In genomic region chr13:95306596-95306995, GRCm38 (mm10) we compare ENCODE assay signal across 20 mouse cellular contexts. TPM values are rescaled to one million over a fixed set of nuclear protein-coding genes. Genes with fewer than 3 reads are reported as not detected.
DNase-seq lines count a peak whose midpoint lies in the region; ATAC-seq lines count a peak whose summit lies in the region.
"Had no signal": no experiment of that assay in that cellular context is flagged by ENCODE, and none has a peak within 500 bp of the region (broad histone marks: within the 10 kb centered on the region; RNA-seq: fewer than 3 reads in every experiment).

No protein-coding gene starts in this region.

- H3K27me3 ChIP-seq in liver, embryonic 11.5 days (replicated peaks; ENCODE audit: control insufficient read depth, insufficient read depth, low read length), result no peaks in the 10 kb centered on the region
- no peaks in the 10 kb centered on the region for H3K27me3 ChIP-seq in liver, embryonic 12.5 days (replicated peaks)
- H3K27me3 ChIP-seq in kidney, embryonic 16.5 days (ENCODE audit: insufficient read depth, low read length), result no peaks in the 10 kb centered on the region
- H3K27me3 ChIP-seq in limb, embryonic 15.5 days, result no peaks in the 10 kb centered on the region
- H3K27me3 ChIP-seq: hindbrain, embryonic 15.5 days had no signal

- H3K27ac ChIP-seq in liver, embryonic 11.5 days (ENCODE audit: low read depth, low read length), result peak overlapping the region; percentile 38; the same call in 1 of the 2 replicates
- H3K27ac ChIP-seq in liver, embryonic 12.5 days, result no peak overlapping the region
- peak overlapping the region; percentile 82 for H3K27ac ChIP-seq in kidney, embryonic 16.5 days (ENCODE audit: low read length)
- H3K27ac ChIP-seq in limb, embryonic 15.5 days, result no peak overlapping the region
- H3K27ac ChIP-seq: hindbrain, embryonic 15.5 days; midbrain, embryonic 10.5 days had no signal

- ATAC-seq in liver, embryonic 11.5 days (replicated peaks; ENCODE audit: low FRiP score), result no peak
- ATAC-seq in liver, embryonic 12.5 days, result no peak
- peak; percentile 75 for ATAC-seq in kidney, embryonic 16.5 days (ENCODE audit: low FRiP score, low TSS enrichment)
- no peak for ATAC-seq in limb, embryonic 15.5 days (ENCODE audit: insufficient number of reproducible peaks, low FRiP score, low TSS enrichment, low read depth)
- ATAC-seq: CD4-positive, CD25-positive, alpha-beta regulatory T cell, adult 4 months; forebrain, embryonic 14.5 days had no signal

- H3K4me2 ChIP-seq in liver, embryonic 11.5 days, result peak overlapping the region; percentile 22; the same call in 1 of the 2 replicates
- no peak overlapping the region for H3K4me2 ChIP-seq in liver, embryonic 12.5 days
- H3K4me2 ChIP-seq in kidney, embryonic 16.5 days (replicated peaks; ENCODE audit: low read depth, low read length), result peak overlapping the region; percentile 23; the same call in 1 of the 2 replicates
- H3K4me2 ChIP-seq in limb, embryonic 15.5 days, result 0 out of 2 replicates have a peak overlapping the region, but pooled peaks have one; percentile 2
- H3K4me2 ChIP-seq: hindbrain, embryonic 15.5 days had no signal

- H3K36me3 ChIP-seq in liver, embryonic 11.5 days (ENCODE audit: control insufficient read depth, insufficient read depth, low read length), result no peaks in the 10 kb centered on the region
- no peaks in the 10 kb centered on the region for H3K36me3 ChIP-seq in liver, embryonic 12.5 days
- H3K36me3 ChIP-seq in kidney, embryonic 16.5 days (ENCODE audit: insufficient read depth, low read length), result no peaks in the 10 kb centered on the region
- H3K36me3 ChIP-seq in limb, embryonic 15.5 days, result no peaks in the 10 kb centered on the region
- H3K36me3 ChIP-seq: hindbrain, embryonic 15.5 days; midbrain, embryonic 10.5 days had no signal

- H3K9me3 ChIP-seq in liver, embryonic 11.5 days (ENCODE audit: control insufficient read depth, low read length), result no peaks in the 10 kb centered on the region
- H3K9me3 ChIP-seq in liver, embryonic 12.5 days (replicated peaks), result no peaks in the 10 kb centered on the region
- peaks cover 3% of the 10 kb centered on the region; the same call in 1 of the 2 replicates for H3K9me3 ChIP-seq in kidney, embryonic 16.5 days (ENCODE audit: low read length)
- no peaks in the 10 kb centered on the region for H3K9me3 ChIP-seq in limb, embryonic 15.5 days
- H3K9me3 ChIP-seq: hindbrain, embryonic 15.5 days; midbrain, embryonic 10.5 days had no signal

- H3K4me1 ChIP-seq in liver, embryonic 11.5 days (replicated peaks; ENCODE audit: control insufficient read depth, insufficient read depth, low read length), result no peaks in the 10 kb centered on the region
- H3K4me1 ChIP-seq in liver, embryonic 12.5 days, result no peaks in the 10 kb centered on the region
- peaks cover 13% of the 10 kb centered on the region for H3K4me1 ChIP-seq in kidney, embryonic 16.5 days (ENCODE audit: insufficient read depth, low read length)
- H3K4me1 ChIP-seq in limb, embryonic 15.5 days, result no peaks in the 10 kb centered on the region
- H3K4me1 ChIP-seq: hindbrain, embryonic 15.5 days; midbrain, embryonic 10.5 days had no signal

- DNase-seq in kidney, adult 18-20 months, result peak; percentile 54
- DNase-seq in kidney, adult 11 months, result no peak
- DNase-seq in liver, embryonic 11.5 days (ENCODE audit: low spot score), result no peak
- no peak for DNase-seq in c-Kit-positive CD71-positive TER-119-positive erythroid progenitor cells, embryonic 14.5 days (ENCODE audit: low spot score)
- DNase-seq in left cerebral cortex, adult 8-10 months (ENCODE audit: low spot score in 2 of 2), result no peak
- DNase-seq: adrenal gland, postnatal 25 days; cerebellum, adult 9-10 months; lung, adult 18-20 months; lung, postnatal 10 days; retina, postnatal 1 day; right cerebral cortex, postnatal 25 days; thymus, postnatal 25 days had no signal

- WGBS in liver, embryonic 11.5 days, result 72% methylated on average over 4 of the region's 4 CpGs
- WGBS in liver, embryonic 12.5 days (ENCODE audit: insufficient replicate concordance), result 69% methylated on average over 4 of the region's 4 CpGs
- 35% methylated on average over 4 of the region's 4 CpGs for WGBS in kidney, embryonic 16.5 days
- 46% methylated on average over 4 of the region's 4 CpGs for WGBS in limb, embryonic 15.5 days

- no peak overlapping the region for H3K9ac ChIP-seq in liver, embryonic 11.5 days (ENCODE audit: low read depth, low read length)
- no peak overlapping the region for H3K9ac ChIP-seq in liver, embryonic 12.5 days
- no peak overlapping the region; the same call in 1 of the 2 replicates for H3K9ac ChIP-seq in kidney, embryonic 16.5 days (replicated peaks; ENCODE audit: low read length)
- no peak overlapping the region for H3K9ac ChIP-seq in limb, embryonic 15.5 days
- H3K9ac ChIP-seq: hindbrain, embryonic 15.5 days had no signal

- H3K4me3 ChIP-seq in liver, embryonic 11.5 days (ENCODE audit: low read depth, low read length), result no peak overlapping the region
- no peak overlapping the region for H3K4me3 ChIP-seq in liver, embryonic 12.5 days
- no peak overlapping the region for H3K4me3 ChIP-seq in kidney, embryonic 16.5 days (ENCODE audit: low read length)
- H3K4me3 ChIP-seq in limb, embryonic 15.5 days, result no peak overlapping the region
- H3K4me3 ChIP-seq: hindbrain, embryonic 15.5 days; midbrain, embryonic 10.5 days had no signal

RNA-seq across cellular contexts. Expression of gene Zbed3, which starts 16.8 kb away (rescaled TPM):
- polyA plus RNA-seq in liver, embryonic 11.5 days (2014; fragmentation: Nextera tagmentation; extraction: Ambion mirVana), result 30.9 and 32.1 TPM in 2 replicates
- 13.2 and 14.4 TPM in 2 replicates for polyA plus RNA-seq in liver, embryonic 12.5 days (2016; fragmentation: Nextera tagmentation; extraction: Ambion mirVana)
- 77.8 and 85.6 TPM in 2 replicates for polyA plus RNA-seq in kidney, embryonic 16.5 days (2015; fragmentation: Nextera tagmentation; extraction: Ambion mirVana)
- polyA plus RNA-seq in limb, embryonic 15.5 days (2015; fragmentation: Nextera tagmentation; extraction: Ambion mirVana), result 58.9 and 59.9 TPM in 2 replicates
- 10 to 100 TPM; 14.1 to 18.4 (median 16.1) TPM for total RNA-seq in left cerebral cortex, adult 8-10 months (2022)

RNA-seq across cellular contexts. Expression of gene Pde8b, which starts 56.5 kb away (rescaled TPM):
- polyA plus RNA-seq in liver, embryonic 11.5 days (2014; fragmentation: Nextera tagmentation; extraction: Ambion mirVana), result 0.73 and 1.4 TPM in 2 replicates
- polyA plus RNA-seq in liver, embryonic 12.5 days (2016; fragmentation: Nextera tagmentation; extraction: Ambion mirVana), result 0.52 and 0.66 TPM in 2 replicates
- polyA plus RNA-seq in kidney, embryonic 16.5 days (2015; fragmentation: Nextera tagmentation; extraction: Ambion mirVana), result 12.4 and 14.4 TPM in 2 replicates
- 1.5 and 1.9 TPM in 2 replicates for polyA plus RNA-seq in limb, embryonic 15.5 days (2015; fragmentation: Nextera tagmentation; extraction: Ambion mirVana)
- total RNA-seq in left cerebral cortex, adult 8-10 months (2022), result 100 to 1,000 TPM; 126 to 173 (median 151) TPM
- total RNA-seq: hematopoietic stem cell, adult 5-6 weeks had no signal

Comparison
In these comparisons a context has a peak if more than half of its experiments do, and no peak if none do; other contexts are left out.
1. H3K27ac ChIP-seq: peak in liver, embryonic 11.5 days (single experiment) and kidney, embryonic 16.5 days (single experiment); none in liver, embryonic 12.5 days (single experiment) and limb, embryonic 15.5 days (single experiment).